Mouse (Mus musculus) 3134 (cell line): ENCODE data around the gene Ncstn.

Source experiments
- DNase-seq: peaks from one replicate; pipeline ENCODE4 v3.0.0-alpha.2; 2011; ENCODE audit warnings: low spot score; ENCODE audit not compliant: insufficient read length; ENCODE audit errors: extremely low read depth

Ncstn gene

GRCm38 (mm10) chr1:172028394-172029275, 54.0 kb downstream of the Ncstn start, which contains the start of gene Vangl2:
Vangl2 (minus strand) TSS chr1:172028444.
- DNase-seq: no peak

- no peak for DNase-seq
Measured at GRCm38 (mm10) chr1:172027809-172028102, 54.8 kb downstream of the Ncstn start.

GRCm38 (mm10) chr1:172027010-172027808, 55.4 kb downstream of the Ncstn start:
- no peak for DNase-seq

- no peak for DNase-seq
Measured at GRCm38 (mm10) chr1:172026201-172026901, 56.2 kb downstream of the Ncstn start.

- no peak for DNase-seq
Measured at GRCm38 (mm10) chr1:172025201-172025904, 57.2 kb downstream of the Ncstn start.

- DNase-seq: no peak
Measured at GRCm38 (mm10) chr1:172024140-172024895, 58.3 kb downstream of the Ncstn start.

GRCm38 (mm10) chr1:172019863-172020521, 62.6 kb downstream of the Ncstn start:
- no peak for DNase-seq

GRCm38 (mm10) chr1:172019339-172019738, 63.3 kb downstream of the Ncstn start:
- DNase-seq: no peak

- no peak for DNase-seq
Measured at GRCm38 (mm10) chr1:172018336-172019311, 64.0 kb downstream of the Ncstn start.

- DNase-seq: no peak
Measured at GRCm38 (mm10) chr1:172017517-172018070, 65.0 kb downstream of the Ncstn start.

GRCm38 (mm10) chr1:172016660-172017516, 65.7 kb downstream of the Ncstn start:
- DNase-seq: no peak

GRCm38 (mm10) chr1:172016031-172016430, 66.6 kb downstream of the Ncstn start:
- no peak for DNase-seq
